Mouse (Mus musculus) kidney, adult 2 months (tissue): ENCODE results near the gene Bcl2l1.

Experiments used
- CTCF ChIP-seq: fragments of 200-500 bp; conservative IDR thresholded peaks from 2 replicates; pipeline ENCODE4 v1.5.1; 2011; ENCODE audit warnings: low read depth, mild to moderate bottlenecking, control low read depth, low read length, moderate library complexity, mixed read lengths; ENCODE audit not compliant: insufficient read depth, insufficient read length
- POLR2A ChIP-seq: fragments of 200-500 bp; IDR thresholded peaks from one replicate; pipeline ENCODE4 v1.6.1; 2011; ENCODE audit warnings: low read depth, low read length, control low read depth

DNA sequence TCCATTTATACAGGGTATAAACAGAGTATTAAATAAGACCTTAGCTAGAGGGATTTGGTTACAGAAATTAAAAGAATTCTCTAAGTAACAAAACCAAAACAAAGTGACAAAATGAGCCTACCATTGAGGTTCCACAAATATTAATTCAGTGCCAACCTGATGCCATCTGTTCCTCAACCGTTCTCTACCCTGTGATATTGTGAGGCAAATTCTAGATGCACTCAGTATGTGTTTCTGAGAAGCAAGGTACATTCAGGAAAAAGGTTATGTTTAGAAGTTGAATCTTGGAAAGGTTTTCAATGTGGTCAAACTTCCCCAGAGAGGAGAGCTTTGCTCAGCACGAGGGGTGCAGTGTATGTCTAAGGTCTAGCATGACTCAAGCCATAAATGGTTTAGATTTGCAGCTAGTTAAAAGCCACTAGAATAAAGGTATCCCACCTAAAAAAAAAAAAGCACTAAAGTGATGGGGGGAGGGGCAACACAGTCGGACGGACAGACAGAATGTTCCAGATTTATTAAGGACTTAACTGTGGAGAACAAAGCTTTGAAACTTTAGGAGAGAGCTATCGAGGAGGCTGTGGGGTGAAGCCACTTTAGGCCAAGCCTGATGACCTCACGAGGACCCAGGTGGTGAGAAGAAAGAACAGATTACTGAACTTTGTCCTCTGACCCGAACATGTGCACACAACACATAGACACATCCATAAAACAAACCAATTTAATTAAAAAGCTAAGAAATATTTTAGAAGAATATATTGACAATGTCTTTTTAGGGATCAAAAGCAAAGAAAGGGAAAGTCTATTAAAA is 31.4 kb downstream of the Bcl2l1 start:
- TF ChIP-seq CTCF (no peak), POLR2A (no peak)
